Mouse (Mus musculus) 3134 (cell line): ENCODE measurements at regions not wholly inside any gene's neighbourhood (a gene's known extent, or its start where the extent isn't known, plus 50 kb on each side); places are given as distances from the start of the nearest gene placed in this dataset.

Experiments used
- DNase-seq: peaks from one replicate; pipeline ENCODE4 v3.0.0-alpha.2; 2011; ENCODE audit warnings: low spot score; ENCODE audit not compliant: insufficient read length; ENCODE audit errors: extremely low read depth

DNA sequence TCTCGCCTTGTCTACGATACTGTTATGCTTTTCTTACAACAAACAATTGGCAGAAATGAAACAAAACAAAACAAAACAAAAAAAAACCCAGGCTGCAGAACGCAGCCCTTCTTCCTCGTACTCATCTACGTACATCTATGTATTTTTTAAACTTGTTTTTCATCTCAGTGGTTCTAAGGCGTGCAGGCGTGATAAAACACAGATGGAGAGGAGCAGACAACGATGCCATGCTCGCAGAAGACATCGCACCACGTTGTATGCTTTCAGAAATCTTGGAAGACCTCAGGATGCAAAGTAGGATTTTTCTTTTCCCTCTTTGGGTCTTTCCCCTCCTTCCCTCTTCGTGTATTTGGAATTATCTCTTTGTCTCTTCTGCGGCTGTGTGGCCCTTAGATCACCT lies 142.5 kb upstream of the Zfp703 start:
- no peak for DNase-seq

- DNase-seq = no peak
These were observed 142.0 kb upstream of the Zfp703 start for GRCm38 (mm10) chr8:26835076-26835475.

GRCm38 (mm10) chr8:26835616-26836015 lies 141.5 kb upstream of the Zfp703 start:
- DNase-seq = no peak

DNA sequence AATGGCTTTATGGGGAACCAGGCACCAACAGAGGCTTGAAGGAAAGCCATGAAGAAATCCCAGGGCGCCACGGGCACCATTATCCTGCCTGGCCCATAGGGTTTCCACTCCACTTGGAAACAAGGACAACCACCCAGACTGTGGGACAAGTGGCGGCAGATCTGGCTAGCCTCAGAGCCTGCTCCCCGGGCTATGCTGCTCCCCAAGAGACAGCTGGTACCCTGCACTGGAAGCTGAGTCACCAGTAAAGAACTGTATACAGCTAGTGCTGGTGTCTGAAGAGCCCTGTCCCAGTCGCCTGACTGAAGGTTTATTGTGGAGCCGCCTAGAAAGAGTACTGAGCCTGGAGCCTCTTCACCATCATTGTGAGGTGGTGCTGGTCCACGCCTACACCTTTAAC lies 140.6 kb upstream of the Zfp703 start:
- no peak for DNase-seq

- DNase-seq = no peak
These were observed 136.8 kb upstream of the Zfp703 start for GRCm38 (mm10) chr8:26840286-26840685.

DNA sequence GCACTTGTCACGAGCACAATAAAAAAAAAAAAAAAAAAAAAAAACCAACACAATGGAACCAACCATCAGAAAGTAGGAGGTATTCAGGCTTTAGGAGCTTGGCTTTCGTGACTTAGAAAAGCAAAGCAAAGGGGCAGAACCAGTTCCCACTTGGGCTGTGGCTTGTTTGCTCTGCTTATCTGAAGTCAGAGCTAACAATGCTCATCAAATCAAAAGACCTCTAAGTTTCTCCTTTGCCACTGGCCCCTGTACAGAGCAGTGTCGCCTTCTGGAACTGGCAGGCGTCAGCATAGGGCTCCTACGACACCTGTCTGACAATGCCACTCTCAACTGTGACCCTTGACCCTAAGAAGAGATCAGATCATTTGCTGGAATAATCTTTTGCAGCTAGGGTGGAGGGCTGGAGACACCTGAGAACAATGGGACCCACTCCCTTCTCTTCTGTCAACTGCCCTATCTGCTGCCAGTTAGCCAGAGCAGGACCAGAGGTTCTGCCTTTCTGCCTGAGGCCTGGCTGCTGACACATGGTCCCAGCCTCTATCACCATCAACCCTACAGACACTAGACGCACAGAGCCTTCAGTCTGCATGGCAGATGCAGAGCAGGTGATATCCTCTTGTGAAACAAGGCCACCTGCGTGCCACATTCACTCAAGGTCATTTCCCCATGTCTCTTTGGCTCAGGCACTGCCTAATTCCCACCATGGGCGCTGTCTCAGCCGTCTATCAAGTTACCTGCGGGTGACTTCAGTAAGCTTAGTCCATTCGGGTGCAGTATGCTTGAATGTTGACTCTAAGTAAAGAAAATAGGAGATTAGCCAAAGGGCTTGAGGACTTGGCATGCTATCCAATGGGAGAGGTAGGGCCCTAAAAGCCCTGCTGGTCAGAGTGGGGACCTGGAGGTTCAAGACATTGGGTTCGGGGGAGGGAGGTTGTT lies 136.1 kb upstream of the Zfp703 start:
- DNase-seq = no peak

- no peak for DNase-seq
These were observed 133.4 kb upstream of the Zfp703 start for GRCm38 (mm10) chr8:26843714-26844113.

DNA sequence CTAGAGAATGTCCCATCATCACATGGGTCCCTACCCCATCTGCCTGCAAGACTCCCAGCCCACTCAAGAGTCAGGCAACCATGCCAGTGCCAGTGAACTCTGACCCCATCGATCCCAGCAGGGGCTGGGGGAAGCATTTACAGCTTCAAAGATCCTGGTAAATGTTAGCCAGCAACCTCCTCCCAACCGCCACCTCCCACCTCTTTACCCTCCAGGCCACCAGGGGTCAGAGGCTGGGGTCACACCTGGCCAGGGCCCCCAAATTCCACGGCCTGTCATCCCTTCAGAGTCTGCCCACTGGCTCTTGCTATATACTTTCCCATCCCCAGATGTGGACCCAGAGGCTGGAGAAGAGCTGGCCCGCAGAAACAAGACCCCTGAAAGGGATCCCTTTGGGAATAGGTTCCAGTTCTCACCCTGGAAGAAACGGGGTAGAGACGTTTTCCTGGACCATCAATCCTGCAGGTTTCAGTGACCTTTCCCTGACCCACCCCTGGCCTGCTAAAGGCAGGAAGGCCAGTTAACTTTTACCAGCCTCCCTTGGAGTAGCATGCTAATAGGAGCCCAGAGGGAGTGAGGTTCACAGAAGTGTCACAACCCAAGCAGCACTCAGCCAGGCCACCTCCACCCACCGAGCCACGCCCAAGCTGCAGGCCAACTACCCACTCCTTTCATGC lies 132.9 kb upstream of the Zfp703 start:
- DNase-seq = peak; percentile 41

DNA sequence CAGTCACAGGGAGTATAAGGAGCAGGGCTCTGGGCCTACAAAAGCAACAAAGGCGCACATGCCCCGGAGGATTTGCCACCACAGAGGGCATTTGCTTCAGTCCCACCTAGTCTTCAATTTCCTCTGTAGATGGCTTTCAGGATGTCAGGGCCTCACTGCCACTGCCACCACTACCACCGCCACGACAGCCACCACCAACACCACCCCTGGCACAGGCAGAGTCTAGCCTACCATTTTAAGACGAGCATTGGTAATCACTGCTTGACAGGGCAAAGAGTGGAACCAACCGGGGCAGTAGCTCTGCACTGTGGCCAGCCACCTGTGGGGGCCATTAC lies 132.3 kb upstream of the Zfp703 start:
- no peak for DNase-seq

DNA sequence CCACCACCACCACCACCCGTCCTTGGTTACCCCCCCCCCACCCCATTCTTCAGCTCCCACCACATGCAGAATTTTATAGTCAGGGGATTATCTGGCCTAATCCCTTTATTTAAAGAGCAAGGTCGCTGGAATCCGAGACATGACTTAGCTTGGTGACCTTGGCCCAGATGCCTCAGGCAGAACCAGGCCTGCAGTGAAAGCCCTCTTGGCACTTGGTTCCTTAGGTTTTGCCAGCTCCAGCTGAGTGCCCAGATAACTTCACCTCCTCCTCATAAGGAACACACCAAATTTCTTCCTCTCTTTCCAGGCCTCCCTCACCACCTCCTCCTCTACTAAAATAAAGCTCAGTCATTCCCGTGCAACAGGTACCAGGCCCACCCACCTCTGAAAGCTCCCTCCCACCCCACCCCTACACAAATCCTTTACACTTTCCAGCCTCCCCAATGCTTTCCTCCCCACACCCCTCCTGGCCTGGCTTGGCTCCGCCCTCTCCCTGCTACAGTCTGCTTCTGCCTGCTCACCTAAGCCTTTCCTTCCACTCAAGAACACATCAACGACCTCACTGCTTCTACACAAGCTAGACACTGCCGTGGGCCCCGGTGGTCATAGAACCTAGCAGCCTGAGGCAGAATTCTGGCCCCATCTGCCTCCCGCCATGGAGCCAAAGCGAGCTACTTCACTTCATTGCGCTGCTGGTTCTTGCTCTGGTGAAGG lies 131.5 kb upstream of the Zfp703 start:
- no peak for DNase-seq

- DNase-seq = no peak
These were observed 130.1 kb upstream of the Zfp703 start for GRCm38 (mm10) chr8:26847009-26847408.

DNA sequence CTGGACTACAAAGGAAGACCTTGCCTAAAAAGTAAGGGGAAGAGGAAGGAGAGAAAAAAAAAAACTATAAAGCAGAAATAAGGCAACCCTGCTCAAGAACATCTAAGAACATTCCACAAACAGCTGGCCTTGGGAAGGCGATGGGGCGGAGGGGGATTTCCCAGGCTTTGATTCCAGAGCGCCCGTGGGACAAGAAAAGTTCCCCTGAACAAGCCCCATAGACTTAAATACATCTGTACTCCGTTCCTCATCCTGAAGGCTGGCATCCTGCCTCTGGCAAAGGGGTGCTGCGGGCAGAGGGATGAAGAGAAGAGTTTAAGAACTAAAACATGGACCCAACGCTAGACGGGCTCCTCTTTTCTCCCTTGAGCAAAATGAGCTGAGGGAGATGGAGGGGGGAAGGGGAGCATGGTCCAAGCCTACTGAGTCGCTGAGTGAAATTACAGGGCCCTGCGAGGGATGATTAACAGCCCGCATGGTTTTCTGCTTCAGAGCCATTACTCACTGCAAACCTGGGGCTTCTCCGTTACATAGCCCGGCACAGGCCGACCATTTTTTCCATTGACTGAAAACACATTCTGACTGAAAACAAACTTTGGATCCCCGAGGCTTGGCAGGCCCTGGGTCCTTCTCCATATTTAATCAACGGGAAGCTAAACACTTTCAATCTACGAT lies 128.9 kb upstream of the Zfp703 start:
- DNase-seq = no peak

GRCm38 (mm10) chr8:26848955-26849684 lies 128.0 kb upstream of the Zfp703 start:
- no peak for DNase-seq

- no peak for DNase-seq
These were observed 125.0 kb upstream of the Zfp703 start for GRCm38 (mm10) chr8:26851871-26852800.

GRCm38 (mm10) chr8:26852921-26853320 lies 124.2 kb upstream of the Zfp703 start:
- no peak for DNase-seq

- DNase-seq = no peak
These were observed 122.4 kb upstream of the Zfp703 start for GRCm38 (mm10) chr8:26854557-26855238.

DNA sequence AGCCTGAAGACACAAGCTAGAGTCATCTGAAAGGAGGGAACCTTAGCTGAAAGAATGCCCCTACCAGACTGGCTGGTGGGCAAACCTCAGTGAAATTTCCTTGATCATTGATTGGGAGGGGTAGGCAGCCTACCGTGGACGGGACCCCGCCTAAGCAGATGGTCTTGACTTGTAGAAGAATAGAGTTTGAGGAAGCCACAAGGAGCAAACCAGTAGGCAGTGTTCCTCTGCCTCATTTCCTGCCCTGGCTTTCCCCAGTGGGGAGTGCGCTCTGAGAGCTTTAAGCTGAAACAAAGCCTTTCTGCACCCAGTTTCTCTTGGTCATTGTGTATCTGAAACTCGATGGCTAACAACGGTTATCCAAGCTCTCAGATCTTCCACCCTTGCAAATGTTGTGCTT lies 121.9 kb upstream of the Zfp703 start:
- no peak for DNase-seq

GRCm38 (mm10) chr8:26864571-26864970 lies 112.6 kb upstream of the Zfp703 start:
- DNase-seq = no peak

DNA sequence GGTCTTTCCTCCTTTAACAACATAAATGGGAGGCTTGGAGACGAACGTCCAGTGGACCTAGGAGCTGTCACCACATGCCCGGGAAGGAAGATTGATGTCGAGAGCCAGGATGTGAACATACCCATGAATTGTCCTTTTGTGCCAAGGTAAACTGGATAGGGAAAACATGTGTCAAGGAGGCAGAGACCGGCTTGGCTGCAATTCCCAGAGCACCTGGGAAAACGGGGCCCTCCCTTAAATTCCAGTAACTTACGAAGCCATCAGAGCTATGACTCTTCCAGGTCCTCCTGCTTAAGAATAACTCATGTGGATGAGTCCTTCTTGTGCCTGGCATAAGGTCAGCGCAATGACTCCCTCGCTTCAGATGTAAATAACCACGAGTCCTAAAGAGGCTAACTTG lies 112.2 kb upstream of the Zfp703 start:
- peak; percentile 39 for DNase-seq
